Mouse (Mus musculus): ENCODE data around the gene Krt26. TPM values are rescaled to one million over a fixed set of nuclear protein-coding genes. Genes with fewer than 3 reads are reported as not detected.

Gene Krt26
- polyA plus RNA-seq (2015; fragmentation: Nextera tagmentation; extraction: Ambion mirVana), result not detected in 2 replicates

- H3K9me3 ChIP-seq (ENCODE audit: control insufficient read depth, low read length), result no peaks in the 10 kb centered on the region
- DNase-seq (ENCODE audit: low spot score), result no peak
- no peaks in the 10 kb centered on the region for H3K4me1 ChIP-seq (replicated peaks; ENCODE audit: control insufficient read depth, insufficient read depth)
- no peak for ATAC-seq (ENCODE audit: low FRiP score, low TSS enrichment)
- no peaks in the 10 kb centered on the region for H3K36me3 ChIP-seq (ENCODE audit: control insufficient read depth, insufficient read depth, low read length)
- no peak within 1 kb of the TSS for H3K9ac ChIP-seq (ENCODE audit: low read length)
- TF ChIP-seq EP300 (optimal IDR thresholded peaks at IDR 0.05) (no peak), CTCF (IDR thresholded peaks at IDR 0.05; ENCODE audit: low read depth) (no peak)
- no peak within 1 kb of the TSS for H3K4me2 ChIP-seq (replicated peaks; ENCODE audit: low read depth)
- no peak within 1 kb of the TSS for H3K27ac ChIP-seq (replicated peaks)
- no peak within 1 kb of the TSS for H3K4me3 ChIP-seq (ENCODE audit: low read depth, low read length)
- 95% methylated on average over 11 of the region's 11 CpGs for WGBS
- no peaks in the 10 kb centered on the region for H3K27me3 ChIP-seq (ENCODE audit: control insufficient read depth, insufficient read depth, low read length)
Measured at GRCm38 (mm10) chr11:99337866-99338265, at the start of gene Krt26. TSS of gene Krt26 (minus strand) at chr11:99337966.

- H3K9ac ChIP-seq (ENCODE audit: low read length), result peak overlapping the region; percentile 65
- H3K36me3 ChIP-seq (ENCODE audit: control insufficient read depth, insufficient read depth, low read length), result no peaks in the 10 kb centered on the region
- H3K4me1 ChIP-seq (replicated peaks; ENCODE audit: control insufficient read depth, insufficient read depth), result no peaks in the 10 kb centered on the region
- peak; percentile 28 for TF ChIP-seq EP300 (optimal IDR thresholded peaks at IDR 0.05)
- TF ChIP-seq CTCF (IDR thresholded peaks at IDR 0.05; ENCODE audit: low read depth), result no peak
- H3K4me2 ChIP-seq (replicated peaks; ENCODE audit: low read depth), result peak overlapping the region; percentile 67
- under 1% methylated on average over 71 of the region's 71 CpGs for WGBS
- no peaks in the 10 kb centered on the region for H3K9me3 ChIP-seq (ENCODE audit: control insufficient read depth, low read length)
- peak overlapping the region; percentile 98 for H3K27ac ChIP-seq (replicated peaks)
- peak; percentile 92 for DNase-seq (ENCODE audit: low spot score)
- peak overlapping the region; percentile 55 for H3K4me3 ChIP-seq (ENCODE audit: low read depth, low read length)
- ATAC-seq (ENCODE audit: low FRiP score, low TSS enrichment), result peak; percentile 93
- no peaks in the 10 kb centered on the region for H3K27me3 ChIP-seq (ENCODE audit: control insufficient read depth, insufficient read depth, low read length)
Measured at GRCm38 (mm10) chr11:99385813-99386721, 48.3 kb upstream of the Krt26 start.

GRCm38 (mm10) chr11:99379568-99379967 is 41.8 kb upstream of the Krt26 start:
- no peaks in the 10 kb centered on the region for H3K36me3 ChIP-seq (ENCODE audit: control insufficient read depth, insufficient read depth, low read length)
- H3K4me1 ChIP-seq (replicated peaks; ENCODE audit: control insufficient read depth, insufficient read depth), result no peaks in the 10 kb centered on the region
- WGBS, result 15% methylated on average over 5 of the region's 5 CpGs
- H3K9me3 ChIP-seq (ENCODE audit: control insufficient read depth, low read length), result no peaks in the 10 kb centered on the region
- no peak overlapping the region for H3K4me2 ChIP-seq (replicated peaks; ENCODE audit: low read depth)
- TF ChIP-seq CTCF (IDR thresholded peaks at IDR 0.05; ENCODE audit: low read depth) (peak; percentile 96), EP300 (optimal IDR thresholded peaks at IDR 0.05) (no peak)
- H3K27me3 ChIP-seq (ENCODE audit: control insufficient read depth, insufficient read depth, low read length), result no peaks in the 10 kb centered on the region
- no peak overlapping the region for H3K4me3 ChIP-seq (ENCODE audit: low read depth, low read length)
- DNase-seq (ENCODE audit: low spot score) (peak; percentile 83), ATAC-seq (ENCODE audit: low FRiP score, low TSS enrichment) (0 out of 2 replicates have a peak, but pooled peaks have one; percentile 54)
- no peak overlapping the region for H3K9ac ChIP-seq (ENCODE audit: low read length)
- no peak overlapping the region for H3K27ac ChIP-seq (replicated peaks)

- H3K4me3 ChIP-seq (ENCODE audit: low read depth, low read length), result no peak within 1 kb of the TSS
- H3K9me3 ChIP-seq (ENCODE audit: control insufficient read depth, low read length), result no peaks in the 10 kb centered on the region
- H3K36me3 ChIP-seq (ENCODE audit: control insufficient read depth, insufficient read depth, low read length), result no peaks in the 10 kb centered on the region
- H3K4me2 ChIP-seq (replicated peaks; ENCODE audit: low read depth), result no peak within 1 kb of the TSS
- H3K27ac ChIP-seq (replicated peaks), result no peak within 1 kb of the TSS
- no peaks in the 10 kb centered on the region for H3K27me3 ChIP-seq (ENCODE audit: control insufficient read depth, insufficient read depth, low read length)
- H3K4me1 ChIP-seq (replicated peaks; ENCODE audit: control insufficient read depth, insufficient read depth), result no peaks in the 10 kb centered on the region
- 80% methylated on average over 13 of the region's 13 CpGs for WGBS
- DNase-seq (ENCODE audit: low spot score), result no peak
- no peak for ATAC-seq (ENCODE audit: low FRiP score, low TSS enrichment)
- TF ChIP-seq CTCF (IDR thresholded peaks at IDR 0.05; ENCODE audit: low read depth) (no peak), EP300 (optimal IDR thresholded peaks at IDR 0.05) (no peak)
- no peak within 1 kb of the TSS for H3K9ac ChIP-seq (ENCODE audit: low read length)
Measured at GRCm38 (mm10) chr11:99374803-99375202, 37.0 kb upstream of the Krt26 start, which contains the start of gene Krt28. TSS of gene Krt28 (minus strand) at chr11:99374903.

- TF ChIP-seq EP300 (optimal IDR thresholded peaks at IDR 0.05) (no peak), CTCF (IDR thresholded peaks at IDR 0.05; ENCODE audit: low read depth) (no peak)
- no peak overlapping the region for H3K9ac ChIP-seq (ENCODE audit: low read length)
- 90% methylated on average over 8 of the region's 8 CpGs for WGBS
- DNase-seq (ENCODE audit: low spot score), result no peak
- no peaks in the 10 kb centered on the region for H3K4me1 ChIP-seq (replicated peaks; ENCODE audit: control insufficient read depth, insufficient read depth)
- ATAC-seq (ENCODE audit: low FRiP score, low TSS enrichment), result no peak
- no peak overlapping the region for H3K27ac ChIP-seq (replicated peaks)
- H3K4me2 ChIP-seq (replicated peaks; ENCODE audit: low read depth), result no peak overlapping the region
- no peak overlapping the region for H3K4me3 ChIP-seq (ENCODE audit: low read depth, low read length)
- H3K36me3 ChIP-seq (ENCODE audit: control insufficient read depth, insufficient read depth, low read length), result no peaks in the 10 kb centered on the region
- H3K27me3 ChIP-seq (ENCODE audit: control insufficient read depth, insufficient read depth, low read length), result no peaks in the 10 kb centered on the region
- H3K9me3 ChIP-seq (ENCODE audit: control insufficient read depth, low read length), result no peaks in the 10 kb centered on the region
Measured at GRCm38 (mm10) chr11:99369853-99370451, 32.2 kb upstream of the Krt26 start.
